Mouse (Mus musculus) neural tube, embryonic 14.5 days (tissue): ENCODE results near the gene Agap1. TPM values are rescaled to one million over a fixed set of nuclear protein-coding genes. Genes with fewer than 3 reads are reported as not detected.
A peak's percentile ranks its signal among the peaks of the same experiment; 100 is the strongest.

Experiments
- ATAC-seq: fragments of 200-750 bp; cut with Nextera tagmentation; 2 replicates; pipeline ENCODE4 v1.8.0; 2017; ENCODE audit warnings: low read depth, mild to moderate bottlenecking, moderate TSS enrichment, moderate library complexity
- H3K27ac ChIP-seq: fragments of 300-500 bp; sonication (generic); 2 replicates; pipeline ENCODE4 v1.5.1; 2014; ENCODE audit warnings: low read depth, mild to moderate bottlenecking, control low read depth, low read length, moderate library complexity, mixed read lengths
- H3K27me3 ChIP-seq: fragments of 300-500 bp; sonication (generic); 2 replicates; pipeline ENCODE4 v1.6.1; 2014; ENCODE audit warnings: low read length; ENCODE audit not compliant: control insufficient read depth, insufficient read depth
- H3K36me3 ChIP-seq: fragments of 300-500 bp; sonication (generic); 2 replicates; pipeline ENCODE4 v1.6.1; 2014; ENCODE audit warnings: low read length, mixed read lengths; ENCODE audit not compliant: control insufficient read depth, insufficient read depth
- H3K4me1 ChIP-seq: fragments of 300-500 bp; sonication (generic); 2 replicates; pipeline ENCODE4 v1.6.1; 2014; ENCODE audit warnings: low read length; ENCODE audit not compliant: control insufficient read depth, insufficient read depth
- H3K4me2 ChIP-seq: fragments of 300-500 bp; sonication (generic); 2 replicates; pipeline ENCODE4 v1.6.1; 2014; ENCODE audit warnings: mild to moderate bottlenecking, low read depth, low read length, control low read depth
- H3K4me3 ChIP-seq: fragments of 300-500 bp; sonication (generic); 2 replicates; pipeline ENCODE4 v1.5.1; 2014; ENCODE audit warnings: low read depth, low read length, control low read depth, mixed read lengths
- H3K9ac ChIP-seq: fragments of 300-500 bp; sonication (generic); replicated peaks from 2 replicates; pipeline ENCODE4 v1.6.1; 2014; ENCODE audit warnings: low read depth, mild to moderate bottlenecking, control low read depth, low read length, mixed read lengths
- H3K9me3 ChIP-seq: fragments of 300-500 bp; sonication (generic); 2 replicates; pipeline ENCODE4 v1.6.1; 2016; ENCODE audit warnings: low read length; ENCODE audit not compliant: control insufficient read depth
- WGBS: fragments of 180-500 bp; shearing (Covaris S2); extraction: QIAGEN DNeasy Blood & Tissue Kit; methylation state at CpG from one replicate; pipeline ENCODE4 v1.1.7; 2014; 5-methylcytosine and 5-hydroxymethylcytosine counted together
- polyA plus RNA-seq: library from polyadenylated mRNA; unstranded; fragments of >200 nt; fragmentation: Nextera tagmentation; extraction: Ambion mirVana; gene quantifications from 2 replicates; pipeline ENCODE4 v1.2.1, GENCODE M21; 2014

The Agap1 gene
- polyA plus RNA-seq, 1 experiment from 2014 or later = 76.4 TPM

- Histone ChIP-seq H3K4me3 (peak overlapping the region; percentile 54; the same call in 1 of the 2 replicates), H3K27me3 (peaks cover 16% of the 10 kb centered on the region), H3K36me3 (no peaks in the 10 kb centered on the region), H3K9ac (no peak overlapping the region), H3K4me2 (peak overlapping the region; percentile 78), H3K9me3 (no peaks in the 10 kb centered on the region), H3K4me1 (peaks cover 11% of the 10 kb centered on the region), H3K27ac (0 out of 2 replicates have a peak overlapping the region, but pooled peaks have one; percentile 49)
- WGBS = under 1% methylated on average over 16 of the region's 16 CpGs
- no peak for ATAC-seq
Measured at GRCm38 (mm10) chr1:89932616-89933015, 478.0 kb downstream of the Agap1 start.

GRCm38 (mm10) chr1:89933028-89933427, 478.4 kb downstream of the Agap1 start:
- Histone ChIP-seq H3K4me3 (peak overlapping the region; percentile 54; the same call in 1 of the 2 replicates), H3K9me3 (no peaks in the 10 kb centered on the region), H3K36me3 (no peaks in the 10 kb centered on the region), H3K27ac (no peak overlapping the region), H3K4me2 (peak overlapping the region; percentile 78), H3K27me3 (peaks cover 16% of the 10 kb centered on the region), H3K4me1 (peaks cover 11% of the 10 kb centered on the region), H3K9ac (no peak overlapping the region)
- ATAC-seq = no peak
- 9% methylated on average over 6 of the region's 6 CpGs for WGBS

GRCm38 (mm10) chr1:89933786-89934185, 479.2 kb downstream of the Agap1 start:
- H3K27ac ChIP-seq = no peak overlapping the region
- peaks cover 11% of the 10 kb centered on the region for H3K4me1 ChIP-seq
- H3K4me2 ChIP-seq = peak overlapping the region; percentile 37; the same call in 1 of the 2 replicates
- no peak overlapping the region for H3K4me3 ChIP-seq
- peaks cover 16% of the 10 kb centered on the region for H3K27me3 ChIP-seq
- H3K9ac ChIP-seq = no peak overlapping the region
- ATAC-seq = no peak
- H3K36me3 ChIP-seq = no peaks in the 10 kb centered on the region
- 1% methylated on average over 21 of the region's 21 CpGs for WGBS
- no peaks in the 10 kb centered on the region for H3K9me3 ChIP-seq

GRCm38 (mm10) chr1:89934316-89935260, 480.0 kb downstream of the Agap1 start:
- WGBS = 4% methylated on average over 19 of the region's 19 CpGs
- Histone ChIP-seq H3K27me3 (peaks cover 17% of the 10 kb centered on the region), H3K4me3 (no peak overlapping the region), H3K9ac (no peak overlapping the region), H3K9me3 (no peaks in the 10 kb centered on the region), H3K27ac (no peak overlapping the region), H3K36me3 (no peaks in the 10 kb centered on the region), H3K4me1 (peaks cover 11% of the 10 kb centered on the region), H3K4me2 (peak overlapping the region; percentile 37; the same call in 1 of the 2 replicates)
- ATAC-seq = no peak

GRCm38 (mm10) chr1:89935493-89936348, 481.1 kb downstream of the Agap1 start:
- 2% methylated on average over 29 of the region's 29 CpGs for WGBS
- Histone ChIP-seq H3K4me2 (peak overlapping the region; percentile 19), H3K27ac (no peak overlapping the region), H3K9ac (no peak overlapping the region), H3K9me3 (no peaks in the 10 kb centered on the region), H3K27me3 (peaks cover 18% of the 10 kb centered on the region), H3K36me3 (no peaks in the 10 kb centered on the region), H3K4me1 (peaks cover 9% of the 10 kb centered on the region), H3K4me3 (no peak overlapping the region)
- ATAC-seq = no peak

- no peak overlapping the region for H3K4me3 ChIP-seq
- H3K4me2 ChIP-seq = no peak overlapping the region
- 45% methylated on average over 16 of the region's 16 CpGs for WGBS
- no peaks in the 10 kb centered on the region for H3K9me3 ChIP-seq
- ATAC-seq = no peak
- H3K9ac ChIP-seq = no peak overlapping the region
- H3K27me3 ChIP-seq = peaks cover 11% of the 10 kb centered on the region
- no peaks in the 10 kb centered on the region for H3K36me3 ChIP-seq
- H3K4me1 ChIP-seq = peaks cover 15% of the 10 kb centered on the region
- no peak overlapping the region for H3K27ac ChIP-seq
Measured at GRCm38 (mm10) chr1:89938884-89939595, 484.4 kb downstream of the Agap1 start.

GRCm38 (mm10) chr1:89939596-89939960, 485.0 kb downstream of the Agap1 start:
- WGBS = 44% methylated on average over 16 of the region's 16 CpGs
- no peak overlapping the region for H3K9ac ChIP-seq
- H3K9me3 ChIP-seq = no peaks in the 10 kb centered on the region
- H3K27ac ChIP-seq = no peak overlapping the region
- no peak overlapping the region for H3K4me2 ChIP-seq
- no peaks in the 10 kb centered on the region for H3K36me3 ChIP-seq
- H3K4me3 ChIP-seq = no peak overlapping the region
- H3K4me1 ChIP-seq = peaks cover 15% of the 10 kb centered on the region
- peaks cover 14% of the 10 kb centered on the region for H3K27me3 ChIP-seq
- no peak for ATAC-seq

- Histone ChIP-seq H3K4me3 (no peak overlapping the region), H3K4me2 (peak overlapping the region; percentile 0; the same call in 1 of the 2 replicates), H3K27me3 (peaks cover 12% of the 10 kb centered on the region), H3K9ac (no peak overlapping the region), H3K4me1 (peaks cover 15% of the 10 kb centered on the region), H3K27ac (no peak overlapping the region), H3K9me3 (no peaks in the 10 kb centered on the region), H3K36me3 (no peaks in the 10 kb centered on the region)
- 5% methylated on average over 33 of the region's 34 CpGs for WGBS
- 0 out of 2 replicates have a peak, but pooled peaks have one; percentile 13 for ATAC-seq
Measured at GRCm38 (mm10) chr1:89939981-89940726, 485.5 kb downstream of the Agap1 start.
